Mouse (Mus musculus): ENCODE data around the gene Akap4. TPM values are rescaled to one million over a fixed set of nuclear protein-coding genes. Genes with fewer than 3 reads are reported as not detected.

Akap4 gene
- polyA plus RNA-seq, 1 experiment from 2014 or later: not detected

Other genes with a start within 250 kb of the Akap4 start
- gene Ccnb3, start 25.9 kb upstream of the Akap4 start, polyA plus RNA-seq (2015; fragmentation: Nextera tagmentation; extraction: Ambion mirVana): not detected in 2 replicates